Mouse (Mus musculus) megakaryocyte, embryonic 14.5 days (primary cell): ENCODE data around the gene Ahcyl2.

Experiments
- FLI1 ChIP-seq: IDR thresholded peaks from 2 replicates; pipeline ENCODE4 v1.6.1; 2012; ENCODE audit warnings: low read length, inconsistent platforms, mixed read lengths
- GATA1 ChIP-seq: IDR thresholded peaks from 3 replicates; pipeline ENCODE4 v1.6.1; 2012; ENCODE audit warnings: mixed read lengths, low read length, inconsistent platforms, borderline replicate concordance

DNA sequence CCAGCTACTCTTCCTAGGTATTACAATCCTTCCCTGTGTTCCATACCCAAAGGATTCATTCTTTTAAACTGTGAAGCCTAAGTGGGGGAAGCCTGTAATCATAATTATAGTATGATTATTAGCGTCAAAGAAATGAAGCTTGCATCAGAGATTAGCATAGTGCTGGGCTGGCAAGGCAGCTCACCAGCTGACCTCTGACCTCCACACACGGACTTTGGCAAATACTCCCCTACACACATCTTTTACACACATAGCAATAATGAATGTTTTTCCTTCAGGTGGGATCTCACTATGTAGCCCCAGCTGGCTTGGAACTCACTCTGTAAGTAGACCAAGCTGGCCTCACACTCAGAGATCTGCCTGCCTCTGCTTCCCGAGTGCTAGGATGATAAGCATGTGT lies 84.1 kb downstream of the Ahcyl2 start:
- TF ChIP-seq GATA1 (no peak), FLI1 (no peak)
